Mouse (Mus musculus) stomach, embryonic 14.5 days (tissue): Measurements from ENCODE around the gene Nek6. TPM values are rescaled to one million over a fixed set of nuclear protein-coding genes. Genes with fewer than 3 reads are reported as not detected.

Experiments
- ATAC-seq: fragments of 200-750 bp; cut with Nextera tagmentation; 2 replicates; pipeline ENCODE4 v1.8.0; 2017; ENCODE audit warnings: low read depth, moderate TSS enrichment; ENCODE audit not compliant: insufficient number of reproducible peaks, insufficient read depth, low FRiP score
- H3K27ac ChIP-seq: fragments of 300-500 bp; sonication (generic); 2 replicates; pipeline ENCODE4 v1.5.1; 2014; ENCODE audit warnings: mild to moderate bottlenecking, low read length, moderate library complexity, mixed read lengths
- H3K27me3 ChIP-seq: fragments of 300-500 bp; sonication (generic); 2 replicates; pipeline ENCODE4 v1.6.1; 2014; ENCODE audit warnings: low read length, control low read depth, mixed read lengths; ENCODE audit not compliant: control insufficient read depth, insufficient read depth
- H3K36me3 ChIP-seq: fragments of 300-500 bp; sonication (generic); 2 replicates; pipeline ENCODE4 v1.6.1; 2014; ENCODE audit warnings: mild to moderate bottlenecking, control low read depth, low read length, moderate library complexity, mixed read lengths; ENCODE audit not compliant: control insufficient read depth, insufficient read depth
- H3K4me1 ChIP-seq: fragments of 300-500 bp; sonication (generic); 2 replicates; pipeline ENCODE4 v1.6.1; 2014; ENCODE audit warnings: low read length, control low read depth, mixed read lengths; ENCODE audit not compliant: control insufficient read depth, insufficient read depth
- H3K4me2 ChIP-seq: fragments of 300-500 bp; sonication (generic); replicated peaks from 2 replicates; pipeline ENCODE4 v1.6.1; 2014; ENCODE audit warnings: low read depth, low read length, control low read depth
- H3K4me3 ChIP-seq: fragments of 300-500 bp; sonication (generic); 2 replicates; pipeline ENCODE4 v1.5.1; 2014; ENCODE audit warnings: low read depth, low read length, control low read depth
- H3K9ac ChIP-seq: fragments of 300-500 bp; sonication (generic); replicated peaks from 2 replicates; pipeline ENCODE4 v1.6.1; 2014; ENCODE audit warnings: low read depth, mild to moderate bottlenecking, control low read depth, low read length, moderate library complexity, mixed read lengths
- H3K9me3 ChIP-seq: fragments of 300-500 bp; sonication (generic); 2 replicates; pipeline ENCODE4 v1.6.1; 2016; ENCODE audit warnings: low read depth, low read length, control low read depth; ENCODE audit not compliant: control insufficient read depth
- WGBS: fragments of 180-500 bp; shearing (Covaris S2); extraction: QIAGEN DNeasy Blood & Tissue Kit; methylation state at CpG from one replicate; pipeline ENCODE4 v1.1.7; 2014; 5-methylcytosine and 5-hydroxymethylcytosine counted together
- polyA plus RNA-seq: library from polyadenylated mRNA; unstranded; fragments of >200 nt; fragmentation: Nextera tagmentation; extraction: Ambion mirVana; gene quantifications from 2 replicates; pipeline ENCODE4 v1.2.1, GENCODE M21; 2014

Nek6 gene
- polyA plus RNA-seq, 1 experiment from 2014 or later, result 132 TPM

GRCm38 (mm10) chr2:38513183-38513529 lies 1.7 kb downstream of the Nek6 start:
- H3K9ac ChIP-seq, result peak overlapping the region; percentile 91
- H3K4me3 ChIP-seq, result peak overlapping the region; percentile 71
- no peak for ATAC-seq
- peak overlapping the region; percentile 97 for H3K27ac ChIP-seq
- no peaks in the 10 kb centered on the region for H3K27me3 ChIP-seq
- peak overlapping the region; percentile 76 for H3K4me2 ChIP-seq
- H3K9me3 ChIP-seq, result no peaks in the 10 kb centered on the region
- H3K4me1 ChIP-seq, result peaks cover 40% of the 10 kb centered on the region
- WGBS, result 50% methylated on average over 2 of the region's 2 CpGs
- H3K36me3 ChIP-seq, result no peaks in the 10 kb centered on the region

DNA sequence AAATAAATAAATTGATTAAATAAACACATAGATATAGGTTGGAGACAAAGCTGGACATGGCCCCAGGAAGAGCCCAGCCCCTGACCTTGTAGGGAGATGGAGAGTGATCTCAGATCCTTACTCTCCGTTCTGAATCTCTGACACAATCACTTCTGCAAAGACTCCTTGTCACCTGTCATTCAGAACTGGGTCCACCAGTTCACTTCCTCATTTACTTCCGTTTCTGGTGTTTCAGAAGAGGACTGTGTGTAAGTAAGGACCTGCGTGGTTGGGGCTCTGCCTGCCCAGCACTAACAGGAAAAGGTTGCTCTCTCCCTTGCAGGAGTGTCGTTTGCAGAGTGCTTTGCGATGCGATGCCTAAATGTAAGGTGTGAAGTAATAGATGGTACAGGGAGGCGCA lies 3.0 kb downstream of the Nek6 start:
- no peak overlapping the region for H3K4me3 ChIP-seq
- ATAC-seq, result no peak
- H3K4me2 ChIP-seq, result no peak overlapping the region
- no peaks in the 10 kb centered on the region for H3K27me3 ChIP-seq
- no peaks in the 10 kb centered on the region for H3K9me3 ChIP-seq
- H3K36me3 ChIP-seq, result no peaks in the 10 kb centered on the region; the same call in 1 of the 2 replicates
- no peak overlapping the region for H3K9ac ChIP-seq
- WGBS, result 63% methylated on average over 7 of the region's 7 CpGs
- peaks cover 44% of the 10 kb centered on the region for H3K4me1 ChIP-seq
- H3K27ac ChIP-seq, result no peak overlapping the region

- Histone ChIP-seq H3K4me3 (no peak overlapping the region), H3K4me2 (0 out of 2 replicates have a peak overlapping the region, but pooled peaks have one; percentile 5), H3K27ac (peak overlapping the region; percentile 18; the same call in 1 of the 2 replicates), H3K9ac (no peak overlapping the region), H3K36me3 (no peaks in the 10 kb centered on the region; the same call in 1 of the 2 replicates), H3K4me1 (peaks cover 53% of the 10 kb centered on the region), H3K27me3 (no peaks in the 10 kb centered on the region), H3K9me3 (no peaks in the 10 kb centered on the region)
- WGBS, result 28% methylated on average over 6 of the region's 6 CpGs
- no peak for ATAC-seq
Observed at GRCm38 (mm10) chr2:38515446-38515845, 4.0 kb downstream of the Nek6 start.

GRCm38 (mm10) chr2:38516471-38516870 lies 5.0 kb downstream of the Nek6 start:
- H3K27ac ChIP-seq, result peak overlapping the region; percentile 11; the same call in 1 of the 2 replicates

DNA sequence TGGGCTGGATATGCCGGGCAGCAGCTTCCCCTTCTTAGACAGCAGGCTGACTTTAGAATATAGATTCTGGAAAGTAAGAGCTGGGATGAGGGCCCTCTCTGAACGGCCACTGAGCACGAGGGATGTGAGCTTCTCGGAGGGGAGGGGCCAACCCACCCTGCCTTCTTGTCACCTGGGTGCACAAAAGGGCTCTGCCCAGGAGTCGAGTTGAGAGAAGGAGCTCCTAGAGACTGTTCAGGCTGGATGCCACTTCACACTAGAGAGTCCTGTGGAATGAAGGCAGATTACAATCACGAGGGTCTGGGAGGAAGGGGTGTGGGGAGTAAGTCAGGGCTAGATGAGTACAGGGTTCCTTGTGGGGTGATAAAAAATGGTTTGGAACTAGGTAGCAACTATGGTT lies 5.6 kb downstream of the Nek6 start:
- H3K27ac ChIP-seq, result no peak overlapping the region
- peaks cover 68% of the 10 kb centered on the region for H3K4me1 ChIP-seq
- no peak overlapping the region for H3K9ac ChIP-seq
- no peaks in the 10 kb centered on the region for H3K9me3 ChIP-seq
- H3K4me3 ChIP-seq, result no peak overlapping the region
- H3K4me2 ChIP-seq, result no peak overlapping the region
- WGBS, result 69% methylated on average over 6 of the region's 6 CpGs
- ATAC-seq, result no peak
- no peaks in the 10 kb centered on the region for H3K27me3 ChIP-seq
- no peaks in the 10 kb centered on the region; the same call in 1 of the 2 replicates for H3K36me3 ChIP-seq

More at GRCm38 (mm10) chr2:38516471-38516870, 5.0 kb downstream of the Nek6 start:
- 51% methylated on average over 3 of the region's 3 CpGs for WGBS
- H3K4me2 ChIP-seq, result no peak overlapping the region
- no peak overlapping the region for H3K4me3 ChIP-seq
- H3K9me3 ChIP-seq, result no peaks in the 10 kb centered on the region
- H3K36me3 ChIP-seq, result no peaks in the 10 kb centered on the region; the same call in 1 of the 2 replicates
- ATAC-seq, result no peak
- no peak overlapping the region for H3K9ac ChIP-seq
- H3K4me1 ChIP-seq, result peaks cover 63% of the 10 kb centered on the region
- no peaks in the 10 kb centered on the region for H3K27me3 ChIP-seq

- Histone ChIP-seq H3K9me3 (no peaks in the 10 kb centered on the region), H3K27ac (no peak overlapping the region), H3K9ac (no peak overlapping the region), H3K27me3 (no peaks in the 10 kb centered on the region), H3K36me3 (no peaks in the 10 kb centered on the region; the same call in 1 of the 2 replicates), H3K4me3 (no peak overlapping the region), H3K4me2 (no peak overlapping the region), H3K4me1 (peaks cover 72% of the 10 kb centered on the region)
- WGBS, result 90% methylated on average over 5 of the region's 5 CpGs
- ATAC-seq, result no peak
Observed at GRCm38 (mm10) chr2:38518719-38519118, 7.3 kb downstream of the Nek6 start.

DNA sequence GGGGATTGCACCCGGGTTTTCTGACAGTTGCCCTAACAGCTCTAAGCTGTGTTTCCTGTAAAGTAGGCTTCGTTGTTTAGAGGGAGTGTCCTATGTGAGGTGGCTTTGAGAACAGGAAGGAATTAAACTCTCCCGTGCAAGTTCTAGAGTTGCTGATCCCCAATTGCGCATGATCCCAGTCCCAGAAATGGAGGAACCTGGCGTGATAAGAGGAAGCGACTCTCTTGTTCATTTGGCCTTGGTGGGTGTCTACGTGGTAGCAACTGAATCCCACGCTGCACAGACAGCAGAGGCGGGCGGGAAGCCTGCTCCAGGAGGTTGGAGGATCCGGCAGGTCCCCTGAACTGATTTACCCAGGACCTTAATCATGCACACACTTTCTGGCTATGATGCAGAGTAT lies 8.5 kb downstream of the Nek6 start:
- Histone ChIP-seq H3K4me2 (no peak overlapping the region), H3K36me3 (no peaks in the 10 kb centered on the region; the same call in 1 of the 2 replicates), H3K9ac (no peak overlapping the region), H3K27me3 (no peaks in the 10 kb centered on the region), H3K4me3 (no peak overlapping the region), H3K4me1 (peaks cover 66% of the 10 kb centered on the region), H3K27ac (peak overlapping the region; percentile 27; the same call in 1 of the 2 replicates), H3K9me3 (no peaks in the 10 kb centered on the region)
- 76% methylated on average over 11 of the region's 11 CpGs for WGBS
- ATAC-seq, result no peak

DNA sequence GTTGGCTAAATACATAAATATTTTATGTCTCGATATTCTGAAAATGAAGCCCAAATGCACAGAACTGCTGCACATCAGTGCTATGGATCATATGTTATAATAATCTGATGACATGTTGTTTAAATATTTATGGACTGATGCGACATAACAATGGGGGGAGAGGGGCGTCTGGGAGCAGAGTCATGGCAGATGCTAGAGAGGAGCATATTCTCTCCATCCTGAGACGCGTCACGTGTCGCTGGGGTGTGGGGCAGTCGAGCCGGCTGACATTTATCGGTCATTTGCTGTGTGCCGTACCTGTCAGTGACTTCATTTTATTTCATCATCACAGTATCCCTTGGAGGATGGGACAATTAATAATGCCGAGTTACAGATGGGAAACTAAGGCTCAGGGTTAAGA lies 10.2 kb downstream of the Nek6 start:
- Histone ChIP-seq H3K36me3 (peaks cover 3% of the 10 kb centered on the region; the same call in 1 of the 2 replicates), H3K27me3 (no peaks in the 10 kb centered on the region), H3K9me3 (no peaks in the 10 kb centered on the region), H3K4me2 (no peak overlapping the region), H3K9ac (no peak overlapping the region), H3K27ac (no peak overlapping the region), H3K4me1 (peaks cover 51% of the 10 kb centered on the region), H3K4me3 (no peak overlapping the region)
- ATAC-seq, result no peak
- WGBS, result 70% methylated on average over 12 of the region's 12 CpGs

GRCm38 (mm10) chr2:38522354-38522753 lies 10.9 kb downstream of the Nek6 start:
- Histone ChIP-seq H3K9ac (no peak overlapping the region), H3K27ac (no peak overlapping the region), H3K4me2 (no peak overlapping the region), H3K4me1 (peaks cover 45% of the 10 kb centered on the region), H3K4me3 (no peak overlapping the region), H3K9me3 (no peaks in the 10 kb centered on the region), H3K36me3 (peaks cover 3% of the 10 kb centered on the region; the same call in 1 of the 2 replicates), H3K27me3 (no peaks in the 10 kb centered on the region)
- WGBS, result 59% methylated on average over 2 of the region's 2 CpGs
- ATAC-seq, result no peak
